In genomic region chr11:69757303-69758089, GRCm38 (mm10) we compare ENCODE assay signal across 8 mouse cellular contexts. TPM values are rescaled to one million over a fixed set of nuclear protein-coding genes. Genes with fewer than 3 reads are reported as not detected.
DNase-seq lines count a peak whose midpoint lies in the region; ATAC-seq and TF ChIP-seq lines count a peak whose summit lies in the region.

No protein-coding gene starts in this region.

- no peak for DNase-seq in testis, postnatal 10 days (ENCODE audit: low spot score)
- no peak for DNase-seq in forebrain, embryonic 10.5 days (ENCODE audit: extremely low spot score, low spot score)
- no peak for DNase-seq in liver, embryonic 11.5 days (ENCODE audit: low spot score)
- no peak for DNase-seq in embryo, embryonic 9.5 days (ENCODE audit: extremely low spot score)
- DNase-seq in urinary bladder, adult 18-20 months (ENCODE audit: low spot score in 2 of 2) = no peak
- no peak for DNase-seq in layer of hippocampus, adult 11-12 months (ENCODE audit: low spot score)

- no peak for ATAC-seq in liver, embryonic 11.5 days (replicated peaks; ENCODE audit: low FRiP score)
- no peak for ATAC-seq in stomach, embryonic 16.5 days (ENCODE audit: insufficient read depth, low FRiP score)

- H3K9ac ChIP-seq in liver, embryonic 11.5 days (ENCODE audit: low read depth, low read length) = peak overlapping the region; percentile 75
- peak overlapping the region; percentile 80 for H3K9ac ChIP-seq in stomach, embryonic 16.5 days (ENCODE audit: low read length)

- no peaks in the 10 kb centered on the region for H3K27me3 ChIP-seq in testis, adult 2 months (ENCODE audit: control insufficient read depth, insufficient read depth, low read length)
- no peaks in the 10 kb centered on the region for H3K27me3 ChIP-seq in forebrain, embryonic 10.5 days (ENCODE audit: poor library complexity, severe bottlenecking)
- no peaks in the 10 kb centered on the region for H3K27me3 ChIP-seq in liver, embryonic 11.5 days (replicated peaks; ENCODE audit: control insufficient read depth, insufficient read depth, low read length)
- no peaks in the 10 kb centered on the region for H3K27me3 ChIP-seq in stomach, embryonic 16.5 days (ENCODE audit: control insufficient read depth, insufficient read depth, low read length)

- WGBS in forebrain, embryonic 10.5 days = 47% methylated on average over 9 of the region's 9 CpGs
- 43% methylated on average over 9 of the region's 9 CpGs for WGBS in liver, embryonic 11.5 days
- 34% methylated on average over 9 of the region's 9 CpGs for WGBS in stomach, embryonic 16.5 days

- no peaks in the 10 kb centered on the region for H3K9me3 ChIP-seq in forebrain, embryonic 10.5 days
- no peaks in the 10 kb centered on the region for H3K9me3 ChIP-seq in liver, embryonic 11.5 days (ENCODE audit: control insufficient read depth, low read length)
- H3K9me3 ChIP-seq in stomach, embryonic 16.5 days (replicated peaks; ENCODE audit: control insufficient read depth, low read length) = no peaks in the 10 kb centered on the region

- H3K4me3 ChIP-seq in testis, adult 2 months (ENCODE audit: control insufficient read depth, low read depth, low read length) = peak overlapping the region; percentile 99
- peak overlapping the region; percentile 66 for H3K4me3 ChIP-seq in forebrain, embryonic 10.5 days
- peak overlapping the region; percentile 67 for H3K4me3 ChIP-seq in liver, embryonic 11.5 days (ENCODE audit: low read depth, low read length)
- peak overlapping the region; percentile 77 for H3K4me3 ChIP-seq in stomach, embryonic 16.5 days (replicated peaks; ENCODE audit: low read length)

- peak overlapping the region; percentile 84 for H3K27ac ChIP-seq in testis, adult 2 months (ENCODE audit: control insufficient read depth, insufficient read depth, low read depth, low read length)
- H3K27ac ChIP-seq in forebrain, embryonic 10.5 days = peak overlapping the region; percentile 97
- H3K27ac ChIP-seq in liver, embryonic 11.5 days (ENCODE audit: low read depth, low read length) = peak overlapping the region; percentile 99
- H3K27ac ChIP-seq in stomach, embryonic 16.5 days (ENCODE audit: low read length) = peak overlapping the region; percentile 92

- H3K36me3 ChIP-seq in testis, adult 2 months (ENCODE audit: control insufficient read depth, insufficient read depth, low read length) = peaks cover 3% of the 10 kb centered on the region
- H3K36me3 ChIP-seq in forebrain, embryonic 10.5 days (replicated peaks) = peaks cover 13% of the 10 kb centered on the region
- H3K36me3 ChIP-seq in liver, embryonic 11.5 days (ENCODE audit: control insufficient read depth, insufficient read depth, low read length) = no peaks in the 10 kb centered on the region
- no peaks in the 10 kb centered on the region for H3K36me3 ChIP-seq in stomach, embryonic 16.5 days (ENCODE audit: control insufficient read depth, insufficient read depth, low read length)

- H3K4me1 ChIP-seq in testis, adult 2 months (ENCODE audit: control insufficient read depth, insufficient read depth, low read length) = peaks cover 12% of the 10 kb centered on the region
- H3K4me1 ChIP-seq in forebrain, embryonic 10.5 days = peaks cover 66% of the 10 kb centered on the region
- H3K4me1 ChIP-seq in liver, embryonic 11.5 days (replicated peaks; ENCODE audit: control insufficient read depth, insufficient read depth, low read length) = peaks cover 47% of the 10 kb centered on the region
- H3K4me1 ChIP-seq in stomach, embryonic 16.5 days (ENCODE audit: control insufficient read depth, insufficient read depth, low read length) = peaks cover 39% of the 10 kb centered on the region

- no peak for TF ChIP-seq CTCF in testis, adult 2 months (IDR thresholded peaks at IDR 0.05; ENCODE audit: control insufficient read depth, insufficient read depth, insufficient replicate concordance, low read depth, low read length)

- peak overlapping the region; percentile 79 for H3K4me2 ChIP-seq in liver, embryonic 11.5 days
- peak overlapping the region; percentile 75 for H3K4me2 ChIP-seq in stomach, embryonic 16.5 days (ENCODE audit: low read depth, low read length)

- TF ChIP-seq POLR2A in testis, adult 2 months (IDR thresholded peaks at IDR 0.05; ENCODE audit: control insufficient read depth, low read depth, low read length) = no peak

RNA-seq across cellular contexts. Expression of gene Polr2a, which starts 0.9 kb away (rescaled TPM):
- polyA plus RNA-seq in testis, adult 2 months (2012; rRNA removed) = 54.7 and 75.8 TPM in 2 replicates
- polyA plus RNA-seq in forebrain, embryonic 10.5 days (2016; fragmentation: Nextera tagmentation; extraction: Ambion mirVana) = 32.9 and 34.5 TPM in 2 replicates
- polyA plus RNA-seq in liver, embryonic 11.5 days (2014; fragmentation: Nextera tagmentation; extraction: Ambion mirVana) = 46.1 and 48.9 TPM in 2 replicates
- polyA plus RNA-seq in stomach, embryonic 16.5 days (2015; fragmentation: Nextera tagmentation; extraction: Ambion mirVana) = 17.7 and 20.6 TPM in 2 replicates

RNA-seq across cellular contexts. Expression of gene Slc35g3, which starts 4.3 kb away (rescaled TPM):
- 210 and 236 TPM in 2 replicates for polyA plus RNA-seq in testis, adult 2 months (2012; rRNA removed)
- polyA plus RNA-seq in forebrain, embryonic 10.5 days (2016; fragmentation: Nextera tagmentation; extraction: Ambion mirVana) = 0.14 TPM in 1 of 2 replicates, not detected in the other
- polyA plus RNA-seq in liver, embryonic 11.5 days (2014; fragmentation: Nextera tagmentation; extraction: Ambion mirVana) = not detected in 2 replicates
- 0.17 TPM in 1 of 2 replicates, not detected in the other for polyA plus RNA-seq in stomach, embryonic 16.5 days (2015; fragmentation: Nextera tagmentation; extraction: Ambion mirVana)

RNA-seq across cellular contexts. Expression of gene Zbtb4, which starts 8.2 kb away (rescaled TPM):
- 5.1 and 6.0 TPM in 2 replicates for polyA plus RNA-seq in testis, adult 2 months (2012; rRNA removed)
- polyA plus RNA-seq in forebrain, embryonic 10.5 days (2016; fragmentation: Nextera tagmentation; extraction: Ambion mirVana) = 0.46 and 0.77 TPM in 2 replicates
- polyA plus RNA-seq in liver, embryonic 11.5 days (2014; fragmentation: Nextera tagmentation; extraction: Ambion mirVana) = 0.90 and 1.0 TPM in 2 replicates
- polyA plus RNA-seq in stomach, embryonic 16.5 days (2015; fragmentation: Nextera tagmentation; extraction: Ambion mirVana) = 3.4 TPM in 2 replicates

RNA-seq across cellular contexts. Expression of gene Chrnb1, which starts 38.2 kb away (rescaled TPM):
- 0.79 and 1.2 TPM in 2 replicates for polyA plus RNA-seq in testis, adult 2 months (2012; rRNA removed)
- polyA plus RNA-seq in forebrain, embryonic 10.5 days (2016; fragmentation: Nextera tagmentation; extraction: Ambion mirVana) = 1.0 and 1.5 TPM in 2 replicates
- polyA plus RNA-seq in liver, embryonic 11.5 days (2014; fragmentation: Nextera tagmentation; extraction: Ambion mirVana) = 1.3 and 1.4 TPM in 2 replicates
- 5.3 and 10.3 TPM in 2 replicates for polyA plus RNA-seq in stomach, embryonic 16.5 days (2015; fragmentation: Nextera tagmentation; extraction: Ambion mirVana)

RNA-seq across cellular contexts. Expression of gene Fgf11, which starts 44.2 kb away (rescaled TPM):
- 2.7 and 3.2 TPM in 2 replicates for polyA plus RNA-seq in testis, adult 2 months (2012; rRNA removed)
- 0.73 TPM in 2 replicates for polyA plus RNA-seq in forebrain, embryonic 10.5 days (2016; fragmentation: Nextera tagmentation; extraction: Ambion mirVana)
- polyA plus RNA-seq in liver, embryonic 11.5 days (2014; fragmentation: Nextera tagmentation; extraction: Ambion mirVana) = 1.2 TPM in 2 replicates
- 1.8 and 2.5 TPM in 2 replicates for polyA plus RNA-seq in stomach, embryonic 16.5 days (2015; fragmentation: Nextera tagmentation; extraction: Ambion mirVana)

Comparison
In these comparisons a context has a peak if more than half of its experiments do, and no peak if none do; other contexts are left out.
1. RNA of gene Slc35g3, which starts 4.3 kb away (polyA plus RNA-seq): 210 to 236 TPM in testis, adult 2 months; 0.17 TPM in stomach, embryonic 16.5 days, 0.14 TPM in forebrain, embryonic 10.5 days and not detected in liver, embryonic 11.5 days; every median in the first group is over 100 times any median in the second.
2. Peak in every context shown above with its lines, with median percentiles within 50 percentile points of each other: H3K27ac ChIP-seq and H3K4me3 ChIP-seq.